Mouse (Mus musculus): Measurements from ENCODE around the gene Vamp2.

Gene Vamp2

DNA sequence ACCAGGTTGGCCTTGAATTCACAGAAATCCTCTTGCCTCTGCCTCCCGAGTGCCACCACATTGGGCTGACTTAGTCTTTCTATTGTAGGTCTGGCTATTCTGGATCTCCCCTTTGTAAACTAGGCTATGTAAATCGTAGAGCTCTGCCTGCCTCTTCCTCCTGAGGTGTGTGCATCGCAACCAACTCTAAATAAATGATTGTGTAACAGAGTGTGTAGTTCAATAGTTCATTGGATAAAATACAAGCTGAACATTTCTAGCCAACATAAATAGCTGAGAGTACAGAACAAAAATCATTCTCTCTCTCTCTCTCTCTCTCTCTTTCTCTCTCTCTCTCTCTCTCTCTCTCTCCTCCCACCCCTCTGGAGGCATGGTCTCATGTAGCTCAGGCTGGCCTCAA is 26.3 kb downstream of the Vamp2 start:
- no peak for DNase-seq (ENCODE audit: low spot score in 2 of 2)

DNA sequence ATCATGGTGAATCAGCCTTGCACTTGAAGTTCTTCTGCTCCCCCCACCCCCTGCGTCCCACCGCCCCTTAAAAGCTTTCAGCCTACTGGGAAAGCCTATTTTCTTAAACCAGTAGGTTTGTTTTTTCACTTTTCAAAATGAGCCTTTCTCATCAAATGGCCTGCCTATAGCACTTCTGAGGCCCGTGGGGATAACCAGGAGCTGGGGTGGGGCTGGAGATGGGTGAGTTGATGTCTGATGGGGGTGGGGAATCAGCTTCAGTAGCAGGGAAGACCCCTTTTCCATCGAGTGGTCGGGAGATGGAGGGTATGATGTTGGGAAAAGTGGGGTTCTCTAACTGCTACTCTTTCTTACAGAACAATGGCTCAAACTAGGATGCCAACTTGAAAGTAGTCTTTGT is 28.6 kb downstream of the Vamp2 start:
- no peak for DNase-seq (ENCODE audit: low spot score in 2 of 2)

- peak; percentile 44 to 64 for DNase-seq (ENCODE audit: low spot score in 2 of 2)
Measured at GRCm38 (mm10) chr11:69117737-69118695, 29.7 kb downstream of the Vamp2 start.

GRCm38 (mm10) chr11:69118765-69119164 is 30.5 kb downstream of the Vamp2 start:
- peak; percentile 90 to 95 for DNase-seq (ENCODE audit: low spot score in 2 of 2)

GRCm38 (mm10) chr11:69119446-69120155 is 31.3 kb downstream of the Vamp2 start:
- peak in 1 of 2 experiments; percentile 2 for DNase-seq (ENCODE audit: low spot score in 2 of 2)

GRCm38 (mm10) chr11:69120221-69121000 is 32.1 kb downstream of the Vamp2 start, which contains the start of gene Hes7:
Gene Hes7, plus strand, starts transcription at chr11:69120404.
- peak in 1 of 2 experiments; percentile 1 for DNase-seq (ENCODE audit: low spot score in 2 of 2)

GRCm38 (mm10) chr11:69121001-69121740 is 32.9 kb downstream of the Vamp2 start:
- peak in 1 of 2 experiments; percentile 28 for DNase-seq (ENCODE audit: low spot score in 2 of 2)

- DNase-seq (ENCODE audit: low spot score in 2 of 2): no peak
Measured at GRCm38 (mm10) chr11:69121741-69122335, 33.5 kb downstream of the Vamp2 start.

- DNase-seq (ENCODE audit: low spot score in 2 of 2): peak; percentile 84 to 88
Measured at GRCm38 (mm10) chr11:69122336-69122951, 34.2 kb downstream of the Vamp2 start, which contains the start of gene 9130213A22Rik. Gene 9130213A22Rik, minus strand, starts transcription at chr11:69122589.

DNA sequence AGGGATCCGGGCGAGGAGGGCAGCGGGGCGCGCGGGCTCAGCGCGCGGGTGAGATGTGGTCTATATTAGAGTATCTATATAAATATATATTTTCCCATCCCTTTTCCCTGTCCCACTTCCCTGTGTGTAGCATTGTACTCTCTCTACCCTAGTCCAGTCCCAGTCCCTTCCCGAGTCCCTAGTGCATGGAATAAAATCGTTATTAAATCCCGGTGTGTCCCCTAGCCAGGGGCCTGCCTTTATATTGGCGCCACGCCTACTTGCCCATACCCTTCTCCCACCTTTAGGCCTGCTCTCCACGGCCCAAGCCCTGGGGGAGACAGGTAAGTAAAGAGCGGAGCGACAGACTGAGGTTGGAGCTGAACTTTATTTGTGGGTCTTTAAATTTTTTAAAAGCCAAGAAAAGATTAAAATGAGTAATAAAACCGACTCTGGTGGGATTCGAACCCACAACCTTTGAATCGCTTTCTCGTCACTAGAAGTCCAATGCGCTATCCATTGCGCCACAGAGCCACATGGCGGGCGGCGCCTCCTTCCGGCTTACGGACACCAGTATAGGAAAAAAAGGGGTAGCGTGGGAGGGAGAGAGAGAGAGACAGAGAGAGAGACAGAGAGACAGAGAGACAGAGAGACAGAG is 34.9 kb downstream of the Vamp2 start:
- peak; percentile 96 for DNase-seq (ENCODE audit: low spot score in 2 of 2)

DNA sequence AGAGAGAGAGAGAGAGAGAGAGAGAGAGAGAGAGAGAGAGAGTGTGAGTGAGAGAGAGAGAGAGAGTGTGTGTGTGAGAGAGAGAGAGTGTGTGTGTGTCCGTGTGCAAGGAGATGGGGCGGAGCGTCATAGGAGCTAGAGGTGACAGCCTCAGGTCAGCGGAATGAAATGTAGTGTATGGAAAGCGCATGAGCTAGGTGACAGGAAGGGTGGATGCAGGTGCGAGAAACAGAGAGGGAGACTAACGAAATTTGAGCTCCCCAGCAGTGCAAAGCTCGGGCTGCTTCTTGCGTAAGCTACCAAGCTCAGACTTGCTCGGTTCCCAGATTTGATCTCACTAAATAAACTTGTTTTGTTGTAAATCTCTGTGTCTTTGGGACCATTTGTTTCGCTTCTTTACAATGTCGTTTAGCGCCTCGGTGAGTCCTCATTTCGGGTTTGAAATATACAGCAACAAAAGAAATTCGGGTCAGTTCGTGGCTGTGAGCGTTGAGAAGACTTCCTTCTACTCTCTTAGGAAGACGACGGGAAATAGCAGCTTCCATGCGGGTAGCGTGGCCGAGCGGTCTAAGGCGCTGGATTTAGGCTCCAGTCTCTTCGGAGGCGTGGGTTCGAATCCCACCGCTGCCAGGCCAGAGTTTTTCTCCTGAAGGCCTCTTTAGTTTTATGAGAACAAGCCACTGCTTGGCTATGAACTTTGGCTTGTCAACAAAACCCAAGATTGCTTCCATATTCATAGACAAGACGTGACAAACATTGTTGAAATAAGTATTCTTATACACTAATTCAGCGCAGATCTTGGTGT is 35.6 kb downstream of the Vamp2 start:
- DNase-seq (ENCODE audit: low spot score in 2 of 2): peak; percentile 98

DNA sequence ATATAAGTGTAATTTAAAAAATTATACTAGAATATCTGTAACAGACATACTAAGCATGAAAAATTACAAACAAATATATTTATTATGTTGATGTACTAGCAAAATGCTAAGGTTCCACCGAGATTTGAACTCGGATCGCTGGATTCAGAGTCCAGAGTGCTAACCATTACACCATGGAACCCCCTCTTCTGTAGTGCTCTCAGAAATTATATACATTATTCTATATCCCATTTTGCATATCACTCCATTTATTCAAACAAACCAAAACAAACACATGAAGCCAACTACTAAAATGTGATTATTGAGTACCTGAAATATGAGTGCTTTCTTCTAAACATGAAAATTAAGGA is 36.2 kb downstream of the Vamp2 start:
- DNase-seq (ENCODE audit: low spot score in 2 of 2): peak; percentile 65 to 79

DNA sequence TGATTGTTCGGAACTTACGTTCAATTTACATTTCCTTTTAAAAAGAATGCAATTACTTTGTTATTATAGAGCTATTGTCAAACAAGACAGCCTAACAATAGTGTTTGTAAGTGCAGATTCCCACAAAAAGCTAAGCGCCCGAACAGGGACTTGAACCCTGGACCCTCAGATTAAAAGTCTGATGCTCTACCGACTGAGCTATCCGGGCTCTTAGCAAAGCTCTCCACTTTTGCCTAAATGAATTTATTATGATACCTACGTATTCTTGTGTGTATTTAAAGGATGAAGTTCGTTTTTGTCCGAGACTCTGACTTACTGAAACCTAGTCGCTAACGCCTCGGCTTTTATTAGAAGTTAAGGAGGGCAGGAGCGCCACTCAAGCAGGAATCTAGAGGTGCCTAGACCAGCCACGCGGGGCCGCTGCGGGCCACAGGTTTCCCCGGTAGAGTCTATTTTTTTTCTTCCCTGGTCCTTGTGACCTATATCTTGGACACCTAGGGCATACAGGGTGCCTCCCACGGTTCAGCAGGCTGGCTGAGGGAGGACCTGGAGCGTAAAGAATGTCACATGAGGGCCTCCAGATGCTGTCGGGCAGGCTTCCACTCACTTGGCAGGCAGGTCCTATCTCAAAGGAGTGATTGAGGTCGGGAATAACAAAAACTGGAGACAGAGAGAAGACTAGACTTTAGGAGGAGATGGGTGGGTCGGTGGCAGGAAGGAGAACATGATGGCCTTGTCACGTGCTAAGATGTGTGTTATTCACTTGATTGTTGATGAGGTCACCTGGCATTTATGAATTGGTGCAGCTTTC is 37.0 kb downstream of the Vamp2 start:
- peak; percentile 78 to 82 for DNase-seq (ENCODE audit: low spot score in 2 of 2)

DNA sequence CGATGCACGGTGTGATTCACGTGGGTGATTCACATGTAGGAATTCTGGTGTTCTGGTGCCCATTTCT is 37.4 kb downstream of the Vamp2 start, which contains the start of gene Aloxe3:
Gene Aloxe3, plus strand, starts transcription at position 45 of the 67 bp plus-strand sequence.
- no peak for DNase-seq (ENCODE audit: low spot score in 2 of 2)

DNA sequence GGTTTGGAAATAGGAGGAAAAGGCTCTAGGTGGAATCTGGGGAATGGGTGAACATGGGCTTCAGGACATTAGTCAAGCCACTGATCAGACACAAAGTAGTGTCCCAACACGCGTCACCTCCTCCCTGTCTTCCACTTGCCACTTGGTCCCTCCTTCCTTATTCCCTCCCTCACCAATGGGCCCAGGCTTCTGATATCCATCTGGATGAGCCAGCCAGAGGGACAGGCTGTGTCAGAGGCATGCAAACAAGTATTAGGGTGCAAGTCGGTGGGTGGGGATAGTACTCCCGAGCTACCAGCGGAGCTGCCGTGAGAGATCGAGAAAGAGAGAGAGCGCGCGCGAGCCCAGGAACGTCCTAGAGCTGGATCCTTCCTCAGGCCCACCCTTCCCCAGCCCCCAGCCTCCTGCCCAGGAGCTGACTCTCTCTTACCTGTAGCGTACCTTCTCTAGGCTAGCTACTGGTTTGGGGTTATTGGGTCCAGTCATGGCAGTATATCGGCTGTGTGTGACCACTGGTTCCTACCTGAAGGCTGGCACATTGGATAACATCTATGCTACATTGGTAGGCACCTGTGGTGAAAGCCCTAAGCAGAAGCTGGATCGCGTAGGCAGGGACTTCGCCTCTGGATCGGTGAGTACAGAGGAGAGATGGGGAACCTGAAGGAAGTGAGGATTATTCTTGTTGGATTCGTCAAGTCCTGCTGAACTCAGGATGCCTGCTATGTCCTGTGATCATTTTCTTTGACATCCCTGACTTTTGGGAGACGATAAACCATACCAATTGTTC is 37.8 kb downstream of the Vamp2 start:
- DNase-seq (ENCODE audit: low spot score in 2 of 2): peak in 1 of 2 experiments; percentile 2

DNA sequence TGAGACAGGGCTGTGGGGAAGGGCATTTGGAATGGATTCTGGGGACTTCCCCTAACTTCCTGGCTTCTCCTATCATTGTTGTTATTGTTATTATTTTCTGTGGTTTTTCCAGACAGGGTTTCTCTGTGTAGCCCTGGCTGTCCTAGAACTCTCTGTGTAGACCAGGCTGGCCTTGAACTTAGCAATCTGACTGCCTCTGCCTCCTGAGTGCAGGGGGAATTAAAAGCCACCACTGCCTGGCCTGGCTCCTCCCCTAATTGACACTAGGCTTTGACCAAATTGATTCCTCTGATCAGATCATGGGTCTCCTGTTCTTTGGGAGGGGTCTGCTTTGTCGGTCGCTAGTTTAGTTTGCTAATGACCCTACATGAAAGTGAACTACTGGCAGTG is 38.4 kb downstream of the Vamp2 start:
- DNase-seq (ENCODE audit: low spot score in 2 of 2): peak in 1 of 2 experiments; percentile 1

DNA sequence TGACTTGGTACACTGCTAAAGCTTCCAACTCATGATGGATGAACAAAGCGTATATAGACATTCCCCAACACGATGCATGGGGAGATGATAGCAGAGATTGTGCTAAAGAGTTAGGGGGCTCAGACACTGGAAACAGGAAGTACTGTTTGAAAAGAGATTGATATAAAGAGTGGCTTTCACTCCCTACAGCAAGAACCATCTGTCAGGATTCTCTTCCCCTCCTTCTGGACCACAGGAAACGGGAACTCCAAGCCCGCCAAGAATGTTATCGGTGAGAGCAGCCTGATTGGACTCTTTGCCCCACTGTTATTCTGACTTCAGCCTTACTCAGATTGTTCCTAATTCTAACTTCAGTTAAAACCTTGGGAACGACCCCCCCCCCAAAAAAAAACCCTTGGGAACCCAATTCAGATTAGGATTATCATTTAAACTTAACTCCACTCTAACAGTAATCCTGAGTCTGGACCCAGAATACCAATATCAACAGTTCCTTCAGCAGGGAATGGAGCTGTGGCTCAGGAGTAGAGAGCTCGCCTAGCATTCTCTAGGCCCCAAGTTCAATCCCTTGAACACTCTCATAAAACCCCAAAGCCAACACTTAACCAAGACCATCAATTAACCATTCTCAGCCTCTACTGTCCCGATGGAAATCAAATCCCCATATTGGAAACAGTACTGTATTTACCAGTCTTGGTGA is 40.3 kb downstream of the Vamp2 start:
- DNase-seq (ENCODE audit: low spot score in 2 of 2): no peak
